Mouse (Mus musculus) lung, embryonic 14.5 days (tissue): ENCODE measurements around the gene Akap14. TPM values are rescaled to one million over a fixed set of nuclear protein-coding genes. Genes with fewer than 3 reads are reported as not detected.

Source experiments
- ATAC-seq: fragments of 200-750 bp; cut with Nextera tagmentation; 2 replicates; pipeline ENCODE4 v1.8.0; 2017; ENCODE audit warnings: mild to moderate bottlenecking, moderate TSS enrichment, moderate library complexity; ENCODE audit not compliant: insufficient read depth
- DNase-seq: peaks from one replicate; pipeline ENCODE4 v3.0.0-alpha.2; 2015
- H3K27ac ChIP-seq: fragments of 300-500 bp; sonication (generic); 2 replicates; pipeline ENCODE4 v1.5.1; 2014; ENCODE audit warnings: low read depth, mild to moderate bottlenecking, moderate library complexity
- H3K27me3 ChIP-seq: fragments of 300-500 bp; sonication (generic); 2 replicates; pipeline ENCODE4 v1.6.1; 2014; ENCODE audit warnings: low read length, control low read depth; ENCODE audit not compliant: insufficient read depth
- H3K36me3 ChIP-seq: fragments of 300-500 bp; sonication (generic); 2 replicates; pipeline ENCODE4 v1.6.1; 2014; ENCODE audit warnings: control low read depth; ENCODE audit not compliant: insufficient read depth
- H3K4me1 ChIP-seq: fragments of 300-500 bp; sonication (generic); 2 replicates; pipeline ENCODE4 v1.6.1; 2014; ENCODE audit warnings: antibody characterized with exemption, control low read depth; ENCODE audit not compliant: insufficient read depth
- H3K4me2 ChIP-seq: fragments of 300-500 bp; sonication (generic); 2 replicates; pipeline ENCODE4 v1.6.1; 2014; ENCODE audit warnings: mild to moderate bottlenecking
- H3K4me3 ChIP-seq: fragments of 300-500 bp; sonication (generic); 2 replicates; pipeline ENCODE4 v1.5.1; 2014; ENCODE audit warnings: low read depth, low read length
- H3K9ac ChIP-seq: fragments of 300-500 bp; sonication (generic); 2 replicates; pipeline ENCODE4 v1.6.1; 2014
- H3K9me3 ChIP-seq: fragments of 300-500 bp; sonication (generic); 2 replicates; pipeline ENCODE4 v1.6.1; 2016; ENCODE audit warnings: low read depth, low read length, control low read depth
- CTCF ChIP-seq: IDR thresholded peaks from 2 replicates; pipeline ENCODE4 v1.5.1; 2016; ENCODE audit warnings: antibody characterized with exemption, low read depth
- WGBS: fragments of 180-500 bp; shearing (Covaris S2); extraction: QIAGEN DNeasy Blood & Tissue Kit; methylation state at CpG from one replicate; pipeline ENCODE4 v1.1.7; 2014; 5-methylcytosine and 5-hydroxymethylcytosine counted together
- polyA plus RNA-seq: library from polyadenylated mRNA; unstranded; fragments of >200 nt; fragmentation: Nextera tagmentation; extraction: Ambion mirVana; gene quantifications from 2 replicates; pipeline ENCODE4 v1.2.1, GENCODE M21; 2014

Akap14 gene
- polyA plus RNA-seq, 1 experiment from 2014 or later: 0.09 TPM

DNA sequence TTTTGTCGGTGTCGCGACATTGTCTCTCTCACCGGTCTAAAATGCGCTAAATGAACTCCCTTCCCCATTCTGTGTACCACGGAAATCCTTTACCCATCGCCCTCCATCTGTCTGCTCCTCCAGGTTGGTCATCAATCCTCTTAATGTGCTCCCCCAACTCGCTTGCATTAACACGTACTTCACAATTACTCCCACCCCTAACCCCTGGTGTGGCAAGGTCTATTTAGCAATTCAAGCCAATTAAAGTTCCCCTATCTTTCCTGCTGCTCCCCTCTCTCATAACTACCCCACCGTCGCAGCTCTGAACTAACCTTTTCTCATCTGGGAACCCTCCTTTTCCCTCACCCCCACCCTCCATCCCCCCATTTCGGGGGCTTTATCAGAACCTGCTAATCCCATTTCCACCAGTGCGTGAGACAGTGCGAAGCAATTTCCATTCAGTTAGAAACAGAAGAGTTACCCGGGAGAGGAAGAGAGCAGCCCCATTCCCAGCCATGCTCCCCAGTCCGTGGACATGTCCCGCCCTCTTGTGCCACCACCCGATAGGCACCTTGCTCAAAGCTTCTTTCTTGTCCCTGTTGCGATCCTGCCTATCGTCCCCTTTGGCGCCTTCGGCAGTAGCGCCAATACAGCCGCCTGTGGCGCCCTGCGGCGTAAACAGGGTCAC lies 59.0 kb downstream of the Akap14 start:
- DNase-seq (no peak), ATAC-seq (peak; percentile 84)
- peak overlapping the region; percentile 53 for H3K4me3 ChIP-seq
- H3K9me3 ChIP-seq: no peaks in the 10 kb centered on the region
- H3K4me2 ChIP-seq: peak overlapping the region; percentile 68
- 8% methylated on average over 27 of the region's 27 CpGs for WGBS
- H3K27me3 ChIP-seq: no peaks in the 10 kb centered on the region
- peaks cover 4% of the 10 kb centered on the region; the same call in 1 of the 2 replicates for H3K36me3 ChIP-seq
- peak overlapping the region; percentile 61 for H3K9ac ChIP-seq
- peak overlapping the region; percentile 79; the same call in 1 of the 2 replicates for H3K27ac ChIP-seq
- no peaks in the 10 kb centered on the region for H3K4me1 ChIP-seq
- no peak for TF ChIP-seq CTCF

DNA sequence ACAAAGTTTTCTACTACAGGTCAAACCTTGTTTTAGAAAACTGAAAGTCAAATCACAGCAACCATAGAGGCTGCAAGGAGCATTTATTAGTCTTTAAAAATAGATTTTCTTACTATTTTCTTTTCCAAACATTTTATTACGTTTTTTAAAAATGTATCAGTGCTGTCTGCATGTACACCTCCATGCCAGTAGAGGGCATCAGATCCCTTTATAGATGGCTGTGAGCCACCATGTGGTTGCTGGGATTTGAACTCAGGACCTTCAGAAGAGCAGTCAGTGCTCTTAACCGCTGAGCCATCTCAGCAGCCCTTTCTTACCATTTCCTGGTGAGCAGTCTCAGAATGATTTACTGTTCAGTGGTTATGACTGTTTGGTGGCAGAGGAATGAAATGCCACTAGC lies 64.8 kb downstream of the Akap14 start:
- no peak for DNase-seq
- 83% methylated on average over 2 of the region's 2 CpGs for WGBS
- peaks cover 3% of the 10 kb centered on the region; the same call in 1 of the 2 replicates for H3K9me3 ChIP-seq
- ATAC-seq: no peak
- peak; percentile 33; the same call in 1 of the 2 replicates for TF ChIP-seq CTCF
- no peaks in the 10 kb centered on the region for H3K4me1 ChIP-seq
- no peak overlapping the region for H3K9ac ChIP-seq
- H3K4me3 ChIP-seq: no peak overlapping the region
- H3K36me3 ChIP-seq: peaks cover 22% of the 10 kb centered on the region; the same call in 1 of the 2 replicates
- no peak overlapping the region for H3K27ac ChIP-seq
- no peaks in the 10 kb centered on the region for H3K27me3 ChIP-seq
- H3K4me2 ChIP-seq: no peak overlapping the region

Other genes starting within 250 kb of the Akap14 start
- gene Sept6, start 177.0 kb downstream of the Akap14 start, polyA plus RNA-seq: 18.6 and 19.7 TPM in 2 replicates
- gene Sowahd, start 120.0 kb downstream of the Akap14 start, polyA plus RNA-seq: 0.18 TPM in 1 of 2 replicates, not detected in the other
- gene Rpl39, start 83.4 kb downstream of the Akap14 start, polyA plus RNA-seq: 600 and 683 TPM in 2 replicates
- gene Upf3b, start 58.5 kb downstream of the Akap14 start, polyA plus RNA-seq: 19.0 and 19.3 TPM in 2 replicates
- gene Nkap, start 42.0 kb downstream of the Akap14 start, polyA plus RNA-seq: 13.6 and 15.9 TPM in 2 replicates
- 387 and 422 TPM in 2 replicates for gene Ndufa1, start 22.3 kb upstream of the Akap14 start, polyA plus RNA-seq
- gene Rnf113a1, start 22.4 kb upstream of the Akap14 start, polyA plus RNA-seq: 9.2 and 11.0 TPM in 2 replicates
- not detected in 2 replicates for gene Gm9, start 42.2 kb upstream of the Akap14 start, polyA plus RNA-seq
- gene Rhox1, start 53.4 kb upstream of the Akap14 start, polyA plus RNA-seq: not detected in 2 replicates
- not detected in 2 replicates for gene Rhox2a, start 76.1 kb upstream of the Akap14 start, polyA plus RNA-seq
- gene Rhox3a, start 81.1 kb upstream of the Akap14 start, polyA plus RNA-seq: not detected in 2 replicates
- not detected in 2 replicates for gene Rhox4a, start 96.5 kb upstream of the Akap14 start, polyA plus RNA-seq
- gene Rhox3a2, start 211.2 kb upstream of the Akap14 start, polyA plus RNA-seq: not detected in 2 replicates
- not detected in 2 replicates for gene Rhox4a2, start 222.0 kb upstream of the Akap14 start, polyA plus RNA-seq
- not detected in 2 replicates for gene Rhox2b, start 243.2 kb upstream of the Akap14 start, polyA plus RNA-seq